Mouse (Mus musculus): ENCODE results near the gene Pde2a. TPM values are rescaled to one million over a fixed set of nuclear protein-coding genes. Genes with fewer than 3 reads are reported as not detected.

Pde2a gene
- polyA plus RNA-seq, 1 experiment from 2014 or later: 16.4 TPM

- ATAC-seq (replicated peaks; ENCODE audit: low FRiP score, low TSS enrichment, low read depth): no peak
- Histone ChIP-seq H3K36me3 (ENCODE audit: control insufficient read depth, insufficient read depth, low read length) (no peaks in the 10 kb centered on the region), H3K4me1 (replicated peaks; ENCODE audit: control insufficient read depth, insufficient read depth, low read length) (0 out of 2 replicates have a peak, but pooled peaks cover 3% of the 10 kb centered on the region), H3K9me3 (ENCODE audit: control insufficient read depth, low read length) (no peaks in the 10 kb centered on the region), H3K27ac (ENCODE audit: low read depth) (no peak overlapping the region), H3K4me3 (ENCODE audit: low read depth, low read length) (no peak overlapping the region), H3K4me2 (ENCODE audit: low read length) (no peak overlapping the region), H3K27me3 (replicated peaks; ENCODE audit: control insufficient read depth, insufficient read depth, low read length) (no peaks in the 10 kb centered on the region), H3K9ac (ENCODE audit: low read length) (no peak overlapping the region)
- no peak for DNase-seq (ENCODE audit: low spot score)
- 29% methylated on average over 4 of the region's 4 CpGs for WGBS
Observed at GRCm38 (mm10) chr7:101490952-101491351, 69.5 kb downstream of the Pde2a start.

DNA sequence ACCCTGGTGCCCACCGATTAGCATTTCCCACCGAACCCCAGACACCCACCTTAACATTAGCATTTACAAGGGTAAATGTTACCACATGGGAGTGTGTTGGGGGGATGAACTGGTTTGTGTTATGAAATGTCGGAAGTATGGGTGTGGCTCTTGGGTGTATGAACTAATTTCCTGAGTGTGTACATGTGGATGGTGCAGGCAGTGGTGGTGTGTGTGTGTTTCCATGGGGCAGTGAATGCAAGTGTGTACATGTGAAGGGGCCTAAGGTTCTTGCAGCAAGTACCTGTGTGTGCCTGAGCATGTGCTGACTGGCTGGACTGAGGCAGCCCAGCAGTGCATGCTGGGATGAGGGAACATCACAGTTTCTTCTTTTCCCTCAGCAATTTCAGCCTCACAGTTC lies 76.9 kb downstream of the Pde2a start:
- H3K27ac ChIP-seq (ENCODE audit: low read depth): no peak overlapping the region
- ATAC-seq (replicated peaks; ENCODE audit: low FRiP score, low TSS enrichment, low read depth): no peak
- no peaks in the 10 kb centered on the region for H3K9me3 ChIP-seq (ENCODE audit: control insufficient read depth, low read length)
- DNase-seq (ENCODE audit: low spot score): no peak
- 80% methylated on average over 3 of the region's 3 CpGs for WGBS
- H3K4me1 ChIP-seq (replicated peaks; ENCODE audit: control insufficient read depth, insufficient read depth, low read length): no peaks in the 10 kb centered on the region
- H3K27me3 ChIP-seq (replicated peaks; ENCODE audit: control insufficient read depth, insufficient read depth, low read length): peaks cover 11% of the 10 kb centered on the region
- H3K4me3 ChIP-seq (ENCODE audit: low read depth, low read length): no peak overlapping the region
- no peak overlapping the region for H3K9ac ChIP-seq (ENCODE audit: low read length)
- H3K4me2 ChIP-seq (ENCODE audit: low read length): no peak overlapping the region
- no peaks in the 10 kb centered on the region for H3K36me3 ChIP-seq (ENCODE audit: control insufficient read depth, insufficient read depth, low read length)

DNA sequence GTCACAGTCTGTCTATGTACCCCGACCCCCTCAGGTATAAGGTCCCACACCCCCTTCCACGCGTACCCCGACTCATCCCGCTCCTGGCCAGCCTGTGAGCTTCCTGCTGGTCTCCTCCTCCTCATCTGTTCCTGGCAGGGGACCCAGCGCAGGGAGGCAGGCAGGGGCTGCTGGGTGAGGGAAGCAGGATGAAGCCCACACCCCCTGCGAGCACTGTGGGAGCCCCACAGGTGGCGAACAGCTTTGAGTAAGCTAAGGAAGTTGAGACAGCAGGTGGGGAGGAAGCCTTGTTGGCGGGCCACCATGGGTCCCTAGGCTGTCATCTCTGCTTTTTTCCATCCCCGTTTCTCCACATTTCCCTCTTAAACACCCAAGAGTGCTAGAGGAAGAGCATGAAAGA lies 77.8 kb downstream of the Pde2a start:
- no peak overlapping the region for H3K4me2 ChIP-seq (ENCODE audit: low read length)
- no peak overlapping the region for H3K9ac ChIP-seq (ENCODE audit: low read length)
- no peak overlapping the region for H3K4me3 ChIP-seq (ENCODE audit: low read depth, low read length)
- H3K27ac ChIP-seq (ENCODE audit: low read depth): no peak overlapping the region
- ATAC-seq (replicated peaks; ENCODE audit: low FRiP score, low TSS enrichment, low read depth) (no peak), DNase-seq (ENCODE audit: low spot score) (no peak)
- no peaks in the 10 kb centered on the region for H3K9me3 ChIP-seq (ENCODE audit: control insufficient read depth, low read length)
- no peaks in the 10 kb centered on the region for H3K4me1 ChIP-seq (replicated peaks; ENCODE audit: control insufficient read depth, insufficient read depth, low read length)
- H3K36me3 ChIP-seq (ENCODE audit: control insufficient read depth, insufficient read depth, low read length): no peaks in the 10 kb centered on the region
- WGBS: 36% methylated on average over 10 of the region's 10 CpGs
- peaks cover 18% of the 10 kb centered on the region for H3K27me3 ChIP-seq (replicated peaks; ENCODE audit: control insufficient read depth, insufficient read depth, low read length)

- Histone ChIP-seq H3K4me1 (replicated peaks; ENCODE audit: control insufficient read depth, insufficient read depth, low read length) (no peaks in the 10 kb centered on the region), H3K27me3 (replicated peaks; ENCODE audit: control insufficient read depth, insufficient read depth, low read length) (peaks cover 19% of the 10 kb centered on the region), H3K4me2 (ENCODE audit: low read length) (no peak overlapping the region), H3K27ac (ENCODE audit: low read depth) (no peak overlapping the region), H3K9me3 (ENCODE audit: control insufficient read depth, low read length) (no peaks in the 10 kb centered on the region), H3K4me3 (ENCODE audit: low read depth, low read length) (no peak overlapping the region), H3K9ac (ENCODE audit: low read length) (no peak overlapping the region), H3K36me3 (ENCODE audit: control insufficient read depth, insufficient read depth, low read length) (no peaks in the 10 kb centered on the region)
- no peak for ATAC-seq (replicated peaks; ENCODE audit: low FRiP score, low TSS enrichment, low read depth)
- WGBS: 75% methylated on average over 9 of the region's 9 CpGs
- DNase-seq (ENCODE audit: low spot score): no peak
Observed at GRCm38 (mm10) chr7:101499701-101500100, 78.2 kb downstream of the Pde2a start.

DNA sequence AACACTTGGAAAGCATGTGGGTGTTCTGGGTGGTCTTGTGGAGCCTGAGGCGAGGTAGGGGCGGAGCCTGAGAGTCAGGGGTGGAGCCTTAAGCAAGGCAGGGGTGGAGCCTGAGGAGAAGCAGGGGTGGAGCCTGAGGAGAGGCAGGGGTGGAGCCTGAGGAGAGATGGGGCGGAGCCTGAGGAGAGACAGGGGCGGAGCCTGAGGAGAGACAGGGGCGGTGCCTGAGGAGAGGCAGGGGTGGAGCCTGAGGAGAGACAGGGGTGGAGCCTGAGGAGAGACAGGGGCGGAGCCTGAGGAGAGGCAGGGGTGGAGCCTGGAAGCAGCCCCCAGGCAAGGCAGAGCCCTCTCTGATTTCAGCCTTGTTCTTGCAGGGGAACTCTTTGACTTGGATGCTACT lies 79.7 kb downstream of the Pde2a start:
- Histone ChIP-seq H3K36me3 (ENCODE audit: control insufficient read depth, insufficient read depth, low read length) (no peaks in the 10 kb centered on the region), H3K4me1 (replicated peaks; ENCODE audit: control insufficient read depth, insufficient read depth, low read length) (no peaks in the 10 kb centered on the region), H3K4me3 (ENCODE audit: low read depth, low read length) (no peak overlapping the region), H3K27ac (ENCODE audit: low read depth) (no peak overlapping the region), H3K27me3 (replicated peaks; ENCODE audit: control insufficient read depth, insufficient read depth, low read length) (peaks cover 24% of the 10 kb centered on the region), H3K9me3 (ENCODE audit: control insufficient read depth, low read length) (no peaks in the 10 kb centered on the region), H3K4me2 (ENCODE audit: low read length) (no peak overlapping the region), H3K9ac (ENCODE audit: low read length) (no peak overlapping the region)
- 75% methylated on average over 6 of the region's 6 CpGs for WGBS
- no peak for DNase-seq (ENCODE audit: low spot score)
- ATAC-seq (replicated peaks; ENCODE audit: low FRiP score, low TSS enrichment, low read depth): no peak

DNA sequence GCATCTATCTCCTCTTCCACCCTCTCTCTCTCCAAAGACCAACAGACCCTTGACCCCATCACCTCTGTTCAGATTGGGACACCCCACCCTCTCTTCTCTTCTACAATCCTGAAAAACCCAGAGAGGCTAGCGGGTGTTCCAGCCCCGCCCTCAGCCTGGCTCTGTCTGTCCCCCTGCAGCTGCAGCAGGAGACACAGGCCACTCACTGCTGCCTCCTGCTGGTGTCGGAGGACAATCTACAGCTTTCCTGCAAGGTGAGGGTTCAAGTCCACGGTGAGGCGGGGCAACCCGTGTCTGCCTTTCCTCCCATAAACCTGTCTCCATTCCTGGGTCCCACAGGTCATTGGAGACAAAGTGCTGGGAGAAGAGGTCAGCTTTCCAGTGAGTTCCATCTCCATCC lies 80.2 kb downstream of the Pde2a start:
- Histone ChIP-seq H3K36me3 (ENCODE audit: control insufficient read depth, insufficient read depth, low read length) (no peaks in the 10 kb centered on the region), H3K4me1 (replicated peaks; ENCODE audit: control insufficient read depth, insufficient read depth, low read length) (no peaks in the 10 kb centered on the region), H3K27me3 (replicated peaks; ENCODE audit: control insufficient read depth, insufficient read depth, low read length) (peaks cover 24% of the 10 kb centered on the region), H3K4me2 (ENCODE audit: low read length) (no peak overlapping the region), H3K4me3 (ENCODE audit: low read depth, low read length) (no peak overlapping the region), H3K9ac (ENCODE audit: low read length) (no peak overlapping the region), H3K9me3 (ENCODE audit: control insufficient read depth, low read length) (no peaks in the 10 kb centered on the region), H3K27ac (ENCODE audit: low read depth) (no peak overlapping the region)
- DNase-seq (ENCODE audit: low spot score) (no peak), ATAC-seq (replicated peaks; ENCODE audit: low FRiP score, low TSS enrichment, low read depth) (no peak)
- WGBS: 66% methylated on average over 6 of the region's 6 CpGs

DNA sequence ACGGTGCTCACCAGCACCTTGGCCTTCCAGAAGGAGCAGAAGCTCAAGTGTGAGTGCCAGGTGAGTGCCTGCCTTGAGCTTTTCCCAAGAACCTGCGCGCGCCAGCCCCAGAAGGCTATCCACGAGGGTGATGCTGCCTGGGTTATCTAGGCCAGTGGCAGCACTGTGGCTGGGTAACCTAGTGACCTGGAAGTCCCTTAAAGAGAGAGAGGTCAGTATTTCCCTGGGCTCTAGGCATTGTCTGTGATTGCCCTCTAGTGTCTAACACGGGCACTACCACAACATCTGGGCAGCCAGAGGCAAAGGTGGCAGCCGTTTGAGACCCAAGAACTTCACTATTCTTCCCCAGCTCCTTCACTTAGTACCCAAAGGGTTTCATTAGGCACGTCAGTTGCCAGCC lies 81.9 kb downstream of the Pde2a start:
- Histone ChIP-seq H3K9me3 (ENCODE audit: control insufficient read depth, low read length) (no peaks in the 10 kb centered on the region), H3K9ac (ENCODE audit: low read length) (no peak overlapping the region), H3K36me3 (ENCODE audit: control insufficient read depth, insufficient read depth, low read length) (no peaks in the 10 kb centered on the region), H3K4me2 (ENCODE audit: low read length) (no peak overlapping the region), H3K4me3 (ENCODE audit: low read depth, low read length) (no peak overlapping the region), H3K27me3 (replicated peaks; ENCODE audit: control insufficient read depth, insufficient read depth, low read length) (peaks cover 16% of the 10 kb centered on the region), H3K4me1 (replicated peaks; ENCODE audit: control insufficient read depth, insufficient read depth, low read length) (no peaks in the 10 kb centered on the region), H3K27ac (ENCODE audit: low read depth) (no peak overlapping the region)
- ATAC-seq (replicated peaks; ENCODE audit: low FRiP score, low TSS enrichment, low read depth) (0 out of 2 replicates have a peak, but pooled peaks have one; percentile 48), DNase-seq (ENCODE audit: low spot score) (peak; percentile 77)
- 23% methylated on average over 8 of the region's 8 CpGs for WGBS

DNA sequence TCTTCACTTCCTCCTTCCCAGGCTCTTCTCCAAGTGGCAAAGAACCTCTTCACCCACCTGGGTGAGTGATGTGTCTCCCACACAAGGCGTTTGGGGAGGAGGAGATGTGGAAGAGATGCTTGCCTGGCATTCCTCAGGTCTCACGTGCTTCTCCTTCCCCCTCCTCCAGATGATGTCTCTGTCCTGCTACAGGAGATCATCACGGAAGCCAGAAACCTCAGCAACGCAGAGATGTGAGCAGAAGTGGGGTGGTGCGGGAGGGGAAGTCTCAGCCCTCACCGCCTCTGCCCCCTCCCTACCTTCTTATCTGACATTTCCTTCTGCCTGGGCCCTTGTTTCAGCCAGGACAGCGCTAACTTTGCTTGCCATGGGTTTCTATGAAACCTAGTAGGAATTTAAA lies 82.3 kb downstream of the Pde2a start:
- H3K4me1 ChIP-seq (replicated peaks; ENCODE audit: control insufficient read depth, insufficient read depth, low read length): no peaks in the 10 kb centered on the region
- 24% methylated on average over 7 of the region's 7 CpGs for WGBS
- no peak overlapping the region for H3K4me3 ChIP-seq (ENCODE audit: low read depth, low read length)
- DNase-seq (ENCODE audit: low spot score): no peak
- H3K9ac ChIP-seq (ENCODE audit: low read length): no peak overlapping the region
- no peaks in the 10 kb centered on the region for H3K36me3 ChIP-seq (ENCODE audit: control insufficient read depth, insufficient read depth, low read length)
- H3K9me3 ChIP-seq (ENCODE audit: control insufficient read depth, low read length): no peaks in the 10 kb centered on the region
- ATAC-seq (replicated peaks; ENCODE audit: low FRiP score, low TSS enrichment, low read depth): 0 out of 2 replicates have a peak, but pooled peaks have one; percentile 9
- peaks cover 16% of the 10 kb centered on the region for H3K27me3 ChIP-seq (replicated peaks; ENCODE audit: control insufficient read depth, insufficient read depth, low read length)
- no peak overlapping the region for H3K4me2 ChIP-seq (ENCODE audit: low read length)
- H3K27ac ChIP-seq (ENCODE audit: low read depth): no peak overlapping the region

DNA sequence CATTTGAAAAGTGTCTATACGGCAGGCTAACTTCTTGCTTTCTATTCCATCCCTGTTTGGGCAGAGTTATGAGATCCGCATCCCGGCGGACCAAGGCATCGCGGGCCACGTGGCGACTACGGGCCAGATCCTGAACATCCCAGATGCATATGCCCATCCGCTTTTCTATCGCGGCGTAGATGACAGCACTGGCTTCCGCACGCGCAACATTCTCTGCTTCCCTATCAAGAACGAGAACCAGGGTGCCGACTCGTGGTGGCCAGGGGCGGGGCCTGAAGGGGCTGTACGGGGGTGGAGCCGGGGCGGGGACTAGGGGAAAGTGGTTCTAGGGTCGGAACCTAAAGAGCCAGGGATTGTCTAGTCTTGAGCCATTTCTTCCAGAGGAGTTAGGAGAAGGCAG lies 83.0 kb downstream of the Pde2a start:
- Histone ChIP-seq H3K4me3 (ENCODE audit: low read depth, low read length) (peak overlapping the region; percentile 20), H3K27me3 (replicated peaks; ENCODE audit: control insufficient read depth, insufficient read depth, low read length) (peaks cover 16% of the 10 kb centered on the region), H3K36me3 (ENCODE audit: control insufficient read depth, insufficient read depth, low read length) (no peaks in the 10 kb centered on the region), H3K4me2 (ENCODE audit: low read length) (peak overlapping the region; percentile 48), H3K27ac (ENCODE audit: low read depth) (no peak overlapping the region), H3K9ac (ENCODE audit: low read length) (no peak overlapping the region), H3K9me3 (ENCODE audit: control insufficient read depth, low read length) (no peaks in the 10 kb centered on the region), H3K4me1 (replicated peaks; ENCODE audit: control insufficient read depth, insufficient read depth, low read length) (no peaks in the 10 kb centered on the region)
- ATAC-seq (replicated peaks; ENCODE audit: low FRiP score, low TSS enrichment, low read depth) (peak; percentile 51; the same call in 1 of the 2 replicates), DNase-seq (ENCODE audit: low spot score) (peak; percentile 65)
- 9% methylated on average over 24 of the region's 24 CpGs for WGBS

Measured in intestine, embryonic 14.5 days (tissue).